10 mouse cellular contexts compared by ENCODE assay signal in the genomic region with DNA sequence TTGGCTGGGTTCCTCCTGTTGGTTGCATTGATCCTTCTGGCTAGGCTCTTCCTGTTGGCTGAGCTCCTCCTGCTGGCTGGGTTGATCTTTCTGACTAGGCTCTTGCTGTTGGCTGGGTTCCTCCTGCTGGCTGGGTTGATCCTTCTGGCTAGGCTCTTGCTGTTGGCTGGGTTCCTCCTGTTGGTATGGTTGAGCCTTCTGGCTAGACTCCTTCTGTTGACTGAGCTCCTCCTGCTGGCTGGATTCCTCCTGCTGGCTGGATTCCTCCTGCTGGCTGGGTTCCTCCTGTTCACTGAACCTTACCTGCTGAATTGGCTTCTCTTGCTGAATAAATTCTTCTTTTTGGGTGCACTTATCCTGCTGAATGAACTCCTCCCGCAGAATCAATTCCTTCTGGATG. TPM values are rescaled to one million over a fixed set of nuclear protein-coding genes. Genes with fewer than 3 reads are reported as not detected.
DNase-seq lines count a peak whose midpoint lies in the region; ATAC-seq lines count a peak whose summit lies in the region.
"Had no signal": no experiment of that assay in that cellular context is flagged by ENCODE, and none has a peak within 500 bp of the region (broad histone marks: within the 10 kb centered on the region; RNA-seq: fewer than 3 reads in every experiment).

No protein-coding gene starts in this region.

- H3K36me3 ChIP-seq in heart, embryonic 11.5 days (ENCODE audit: control insufficient read depth, insufficient read depth, low read length): peaks cover 21% of the 10 kb centered on the region

- intact Hi-C loops in left cerebral cortex, postnatal 36 days (cut with DNase I): no loop called here

- no peak for ATAC-seq in heart, embryonic 11.5 days (replicated peaks; ENCODE audit: insufficient number of reproducible peaks, low FRiP score, low TSS enrichment)
- peak; percentile 95 for ATAC-seq in cerebellum, adult (ENCODE audit: insufficient number of reproducible peaks, low FRiP score, low TSS enrichment)

- H3K4me2 ChIP-seq in heart, embryonic 11.5 days: no peak overlapping the region
- H3K4me2 ChIP-seq: embryonic facial prominence, embryonic 13.5 days had no signal

- no peak overlapping the region for H3K4me3 ChIP-seq in heart, embryonic 11.5 days (ENCODE audit: low read depth, low read length)
- H3K4me3 ChIP-seq: embryonic facial prominence, embryonic 13.5 days had no signal

- 81% methylated on average over 1 of the region's 1 CpGs for WGBS in heart, embryonic 11.5 days (ENCODE audit: insufficient replicate concordance)

- DNase-seq in heart, adult 8-10 months (ENCODE audit: low spot score): peak; percentile 48
- peak; percentile 73 for DNase-seq in gastrocnemius, postnatal 25 days
- DNase-seq in left cerebral cortex, postnatal 36 days (ENCODE audit: low spot score in 2 of 2): peak; percentile 38 to 56
- DNase-seq in spleen, postnatal 4 days (ENCODE audit: low spot score in 2 of 2): no peak
- no peak for DNase-seq in embryo, embryonic 9.5 days (ENCODE audit: extremely low spot score)
- DNase-seq in urinary bladder, postnatal 10 days (ENCODE audit: low spot score): no peak

- H3K4me1 ChIP-seq in heart, embryonic 11.5 days (ENCODE audit: control insufficient read depth, insufficient read depth, low read length): no peaks in the 10 kb centered on the region

- no peaks in the 10 kb centered on the region for H3K27me3 ChIP-seq in heart, embryonic 11.5 days (ENCODE audit: control insufficient read depth, insufficient read depth, low read length)
- H3K27me3 ChIP-seq: embryonic facial prominence, embryonic 13.5 days had no signal

- no peak overlapping the region for H3K9ac ChIP-seq in heart, embryonic 11.5 days (ENCODE audit: low read depth, low read length)
- H3K9ac ChIP-seq: embryonic facial prominence, embryonic 13.5 days had no signal

- H3K27ac ChIP-seq in heart, embryonic 11.5 days (ENCODE audit: low read depth, low read length): no peak overlapping the region
- H3K27ac ChIP-seq: embryonic facial prominence, embryonic 13.5 days had no signal

- no peaks in the 10 kb centered on the region for H3K9me3 ChIP-seq in heart, embryonic 11.5 days (replicated peaks; ENCODE audit: control insufficient read depth, low read length)
- H3K9me3 ChIP-seq: embryonic facial prominence, embryonic 13.5 days had no signal

RNA-seq across cellular contexts. Expression of gene Zscan18, which starts 28.8 kb away (rescaled TPM):
- 1 to 10 TPM in 2 of 4 experiments, under 1 TPM in 2; 0.41 to 2.0 (median 1.2) TPM for total RNA-seq in heart, adult 8-10 months (2022)
- 8.5 and 9.1 TPM in 2 replicates for polyA plus RNA-seq in heart, embryonic 11.5 days (2014; fragmentation: Nextera tagmentation; extraction: Ambion mirVana)
- 1 to 10 TPM; 1.4 to 1.6 TPM for total RNA-seq in gastrocnemius, postnatal 25 days (2021)
- total RNA-seq in left cerebral cortex, postnatal 36 days (2021): 10 to 100 TPM; 14.8 to 22.0 TPM

RNA-seq across cellular contexts. Expression of gene Vmn2r56, which starts 39.8 kb away (rescaled TPM):
- total RNA-seq in heart, adult 8-10 months (2022): not detected
- polyA plus RNA-seq in heart, embryonic 11.5 days (2014; fragmentation: Nextera tagmentation; extraction: Ambion mirVana): not detected in 2 replicates
- total RNA-seq in gastrocnemius, postnatal 25 days (2021): not detected
- under 1 TPM in 1 of 2 experiments, not detected in 1; 0.05 TPM for total RNA-seq in left cerebral cortex, postnatal 36 days (2021)
- total RNA-seq: ES-E14 had no signal
- polyA plus RNA-seq: embryonic facial prominence, embryonic 13.5 days had no signal

RNA-seq across cellular contexts. Expression of gene Zfp329, which starts 44.1 kb away (rescaled TPM):
- 1 to 10 TPM; 4.7 to 7.6 (median 5.6) TPM for total RNA-seq in heart, adult 8-10 months (2022)
- polyA plus RNA-seq in heart, embryonic 11.5 days (2014; fragmentation: Nextera tagmentation; extraction: Ambion mirVana): 12.4 and 13.4 TPM in 2 replicates
- total RNA-seq in gastrocnemius, postnatal 25 days (2021): 1 to 10 TPM; 3.7 to 4.6 TPM
- 10 to 100 TPM; 17.3 to 24.7 TPM for total RNA-seq in left cerebral cortex, postnatal 36 days (2021)

RNA-seq across cellular contexts. Expression of gene Zfp110, which starts 60.0 kb away (rescaled TPM):
- 10 to 100 TPM; 18.0 to 22.0 (median 19.6) TPM for total RNA-seq in heart, adult 8-10 months (2022)
- polyA plus RNA-seq in heart, embryonic 11.5 days (2014; fragmentation: Nextera tagmentation; extraction: Ambion mirVana): 21.6 and 25.6 TPM in 2 replicates
- 10 to 100 TPM in 1 of 2 experiments, 1 to 10 TPM in 1; 8.9 to 10.3 TPM for total RNA-seq in gastrocnemius, postnatal 25 days (2021)
- 10 to 100 TPM; 13.0 to 15.8 TPM for total RNA-seq in left cerebral cortex, postnatal 36 days (2021)

Comparison
In these comparisons a context has a peak if more than half of its experiments do, and no peak if none do; other contexts are left out.
1. DNase-seq: peak in heart, adult 8-10 months (single experiment), gastrocnemius, postnatal 25 days (single experiment) and left cerebral cortex, postnatal 36 days (2 of 2); none in spleen, postnatal 4 days (0 of 2), embryo, embryonic 9.5 days (single experiment) and urinary bladder, postnatal 10 days (single experiment).
2. RNA of gene Zscan18, which starts 28.8 kb away (total RNA-seq): 14.8 to 22.0 TPM in left cerebral cortex, postnatal 36 days; 1.4 to 1.6 TPM in gastrocnemius, postnatal 25 days and 0.41 to 2.0 TPM in heart, adult 8-10 months; every median in the first group is over 4 times any median in the second.